Mouse (Mus musculus) layer of hippocampus, adult 8-10 months (tissue): Measurements from ENCODE around the gene Mug1. TPM values are rescaled to one million over a fixed set of nuclear protein-coding genes. Genes with fewer than 3 reads are reported as not detected.
"Not testable (repeated sequence)": the region's sequence is repeated elsewhere in the genome, so short reads cannot be mapped to it uniquely, and the experiment has no call there.

Experiments used
- DNase-seq, 2 experiments: peaks; one replicate each; pipeline ENCODE4 v3.0.0; 2022; ENCODE audit warnings: low spot score in 2 of 2
- total RNA-seq, 4 experiments: library from RNA; stranded (reverse); gene quantifications; 2 replicates each; pipeline ENCODE4 v1.2.4; 2022

Gene Mug1
- total RNA-seq, result not detected

DNA sequence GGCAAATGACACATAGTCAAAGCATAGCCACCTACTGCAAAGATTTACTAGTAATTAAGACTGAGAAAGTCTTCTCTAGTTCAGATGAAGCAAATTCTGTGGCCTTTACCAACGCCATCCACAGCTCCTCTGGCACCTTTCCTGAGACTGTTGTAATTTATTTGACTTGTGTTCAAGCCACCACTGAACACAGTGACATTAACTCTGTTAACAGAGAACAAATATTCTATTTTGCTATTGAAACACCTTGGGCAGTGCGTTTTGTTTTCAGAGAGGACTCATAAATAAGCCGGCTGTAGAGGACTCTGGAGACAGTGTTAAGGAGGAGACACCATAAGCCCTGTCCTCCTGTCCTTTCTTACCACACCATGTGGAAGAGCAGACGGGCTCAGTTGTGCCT lies at the start of gene Mug1:
TSS of gene Mug1 (plus strand) at position 271 of the 400 bp plus-strand sequence.
- DNase-seq, result not testable (repeated sequence)

DNA sequence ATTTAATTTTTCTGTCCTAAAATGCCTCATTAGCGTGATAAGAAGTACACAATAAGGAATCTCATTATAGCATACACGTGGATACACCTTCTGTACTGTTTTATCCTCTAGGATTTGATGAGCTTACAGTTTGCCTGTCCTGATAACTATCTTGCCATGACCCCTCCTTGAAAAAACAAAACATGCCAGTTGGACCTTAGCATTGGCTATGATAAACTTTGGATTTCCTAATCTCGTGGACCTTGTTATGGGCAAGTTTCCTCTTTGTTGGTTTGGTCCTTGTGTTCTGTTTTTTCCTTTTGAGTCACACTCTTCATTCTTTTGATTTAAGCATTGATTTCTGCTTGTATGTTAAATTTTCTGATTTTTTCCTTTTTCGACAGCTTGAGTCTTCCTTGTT lies 10.3 kb upstream of the Mug1 start:
- no peak for DNase-seq

DNA sequence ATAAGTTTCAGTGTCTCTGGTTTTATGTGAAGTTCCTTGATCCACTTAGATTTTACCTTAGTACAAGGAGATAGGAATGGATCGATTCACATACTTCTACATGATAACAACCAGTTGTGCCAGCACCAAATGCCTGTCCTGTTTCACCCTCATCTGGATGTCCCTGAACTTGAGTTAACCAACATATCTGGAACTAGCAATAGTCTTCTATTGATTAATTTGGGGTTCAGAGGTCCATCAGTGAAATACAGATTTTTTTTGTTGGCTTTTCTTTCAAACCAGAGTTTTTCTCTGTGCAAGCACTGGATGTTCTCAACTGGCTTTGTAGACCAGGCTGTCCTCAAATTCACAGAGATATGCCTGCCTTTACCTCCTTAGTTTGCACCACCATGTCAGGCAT lies 2.0 kb upstream of the Mug1 start:
- no peak for DNase-seq

DNA sequence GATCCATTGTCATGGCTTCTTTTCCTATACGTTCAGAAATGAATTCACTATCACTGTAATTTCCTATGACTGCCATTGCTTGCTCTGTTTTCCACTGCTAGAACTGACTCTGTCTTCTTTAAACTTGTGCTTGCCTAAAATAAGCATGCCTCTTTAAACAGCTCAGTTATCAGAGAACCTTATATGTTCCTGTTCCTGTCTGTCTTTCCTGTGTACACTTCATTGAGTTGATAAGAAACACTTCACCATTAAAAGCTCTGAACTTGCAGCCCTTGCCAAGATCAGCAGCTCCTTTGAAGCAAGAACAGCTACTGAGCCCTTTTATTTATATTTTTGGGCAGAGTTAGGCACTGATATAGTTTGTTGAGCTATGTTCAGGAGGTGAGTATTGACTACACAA lies 10.0 kb downstream of the Mug1 start:
- no peak for DNase-seq

Other genes starting within 250 kb of the Mug1 start
- 10 to 100 TPM in 1 of 4 experiments, 1 to 10 TPM in 3; 3.6 to 12.4 (median 5.7) TPM for gene A2m, start 203.2 kb upstream of the Mug1 start, total RNA-seq
- not detected for gene Gm7298, start 105.6 kb upstream of the Mug1 start, total RNA-seq
- gene Mug2, start 168.2 kb downstream of the Mug1 start, total RNA-seq, result not detected